Mouse (Mus musculus) ES-Bruce4 (cell line): ENCODE data around the gene Cntnap2. TPM values are rescaled to one million over a fixed set of nuclear protein-coding genes. Genes with fewer than 3 reads are reported as not detected.
"Not testable (repeated sequence)": the region's sequence is repeated elsewhere in the genome, so short reads cannot be mapped to it uniquely, and the experiment has no call there.

Source experiments
- H3K27ac ChIP-seq: 2 replicates; pipeline ENCODE4 v1.5.1; 2012; ENCODE audit warnings: low read length, inconsistent platforms; ENCODE audit not compliant: insufficient read depth
- H3K27me3 ChIP-seq: 2 replicates; pipeline ENCODE4 v1.6.1; 2012; ENCODE audit warnings: mild to moderate bottlenecking, low read length, inconsistent platforms; ENCODE audit not compliant: control insufficient read depth, poor library complexity, insufficient read depth, severe bottlenecking
- H3K36me3 ChIP-seq: 2 replicates; pipeline ENCODE4 v1.6.1; 2012; ENCODE audit warnings: inconsistent platforms, mild to moderate bottlenecking, low read length, moderate library complexity; ENCODE audit not compliant: control insufficient read depth, poor library complexity, insufficient read depth, severe bottlenecking
- H3K4me1 ChIP-seq: one replicate; pipeline ENCODE4 v1.8.1; 2011; ENCODE audit warnings: low read length; ENCODE audit not compliant: control insufficient read depth, insufficient read depth
- H3K4me3 ChIP-seq: 2 replicates; pipeline ENCODE4 v1.5.1; 2011; ENCODE audit warnings: low read depth, mild to moderate bottlenecking, low read length
- H3K9ac ChIP-seq: 2 replicates; pipeline ENCODE4 v1.6.1; 2012; ENCODE audit warnings: low read depth, mild to moderate bottlenecking, inconsistent platforms; ENCODE audit not compliant: poor library complexity, severe bottlenecking
- H3K9me3 ChIP-seq: replicated peaks from 2 replicates; pipeline ENCODE4 v1.6.1; 2012; ENCODE audit warnings: mild to moderate bottlenecking, low read length, inconsistent platforms; ENCODE audit not compliant: control insufficient read depth, poor library complexity, insufficient read depth, severe bottlenecking
- CTCF ChIP-seq: IDR thresholded peaks from one replicate; pipeline ENCODE4 v1.8.1; 2011; ENCODE audit warnings: low read depth, low read length
- EP300 ChIP-seq: IDR thresholded peaks from 2 replicates; pipeline ENCODE4 v1.6.1; 2011; ENCODE audit warnings: low read depth, low read length; ENCODE audit not compliant: insufficient read depth
- POLR2A ChIP-seq: IDR thresholded peaks from one replicate; pipeline ENCODE4 v1.8.1; 2011; ENCODE audit warnings: low read length; ENCODE audit not compliant: insufficient read depth
- polyA plus RNA-seq: library from polyadenylated mRNA; stranded (reverse); fragments of >200 nt; gene quantifications from 2 replicates; pipeline ENCODE4 v1.2.4, GENCODE M21; 2011; ENCODE audit warnings: low read depth; ENCODE audit not compliant: missing spikeins, insufficient read depth, insufficient read length

Gene Cntnap2
- polyA plus RNA-seq, 1 experiment = 4.8 TPM

DNA sequence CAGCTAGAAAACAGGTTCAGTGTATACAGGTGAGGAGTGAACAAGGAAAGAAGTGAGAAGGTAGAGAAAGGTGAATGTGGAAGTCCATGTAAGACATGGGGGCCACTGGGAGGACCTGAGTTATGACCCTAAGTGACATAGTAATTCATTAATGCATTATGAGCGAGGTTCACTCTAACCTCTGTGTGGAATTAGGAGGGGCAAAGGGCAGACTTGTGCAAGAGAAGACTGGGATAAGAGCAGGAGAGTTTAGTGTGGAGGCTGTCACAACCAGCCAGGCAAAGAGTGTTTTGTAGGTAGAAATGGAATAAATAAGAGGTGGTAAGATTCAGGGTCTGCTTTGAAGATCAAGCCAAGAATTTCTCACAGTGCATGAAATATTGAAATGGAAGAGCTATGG lies 2045.8 kb downstream of the Cntnap2 start:
- H3K36me3 ChIP-seq = no peaks in the 10 kb centered on the region
- TF ChIP-seq CTCF (no peak), EP300 (no peak), POLR2A (no peak)
- peaks cover 2% of the 10 kb centered on the region for H3K4me1 ChIP-seq

DNA sequence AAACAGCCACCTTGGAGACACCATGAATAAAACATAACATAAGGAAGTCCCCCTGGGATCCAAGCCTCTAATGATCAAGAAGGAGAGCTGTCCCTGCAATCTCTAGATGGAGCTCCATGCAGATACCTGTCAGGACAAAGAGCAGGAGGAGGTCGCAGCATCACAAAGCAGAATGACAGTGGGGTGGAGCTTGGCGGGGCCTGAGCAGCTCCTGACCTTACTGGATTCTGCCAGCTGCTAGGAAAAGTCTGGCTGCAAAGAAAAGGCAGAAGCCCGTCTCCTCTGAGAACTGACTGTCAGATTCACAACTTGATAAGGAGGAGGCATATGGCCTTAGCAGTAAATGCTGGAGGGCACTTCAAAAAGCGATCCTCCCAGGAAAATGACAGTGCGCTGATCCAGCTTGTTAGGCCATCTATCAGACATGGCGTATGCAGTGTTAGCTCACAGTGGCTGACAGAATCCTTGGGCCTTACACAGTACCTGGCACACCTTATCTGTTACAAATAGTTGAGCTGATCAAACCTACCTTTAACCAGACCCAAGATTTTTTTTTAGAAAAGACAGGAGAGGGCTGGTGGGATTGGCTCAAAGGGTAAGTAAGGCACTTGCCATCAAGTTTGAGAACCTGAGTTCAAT lies 2050.5 kb downstream of the Cntnap2 start:
- H3K4me3 ChIP-seq = no peak overlapping the region
- no peak overlapping the region for H3K9ac ChIP-seq
- no peak overlapping the region for H3K27ac ChIP-seq
- H3K9me3 ChIP-seq = no peaks in the 10 kb centered on the region; the same call in 1 of the 2 replicates
- H3K36me3 ChIP-seq = no peaks in the 10 kb centered on the region
- peaks cover 2% of the 10 kb centered on the region for H3K4me1 ChIP-seq
- no peaks in the 10 kb centered on the region for H3K27me3 ChIP-seq
- no peak for TF ChIP-seq EP300
- no peak for TF ChIP-seq POLR2A
- TF ChIP-seq CTCF = no peak

More for the DNA sequence above, 2045.8 kb downstream of the Cntnap2 start:
- no peak overlapping the region for H3K27ac ChIP-seq
- no peaks in the 10 kb centered on the region for H3K27me3 ChIP-seq
- no peak overlapping the region for H3K9ac ChIP-seq
- H3K4me3 ChIP-seq = no peak overlapping the region
- H3K9me3 ChIP-seq = no peaks in the 10 kb centered on the region

- not testable (repeated sequence) for H3K9ac ChIP-seq, H3K27me3 ChIP-seq, H3K36me3 ChIP-seq
Observed at GRCm38 (mm10) chr6:47134063-47134462, 2074.9 kb downstream of the Cntnap2 start.

DNA sequence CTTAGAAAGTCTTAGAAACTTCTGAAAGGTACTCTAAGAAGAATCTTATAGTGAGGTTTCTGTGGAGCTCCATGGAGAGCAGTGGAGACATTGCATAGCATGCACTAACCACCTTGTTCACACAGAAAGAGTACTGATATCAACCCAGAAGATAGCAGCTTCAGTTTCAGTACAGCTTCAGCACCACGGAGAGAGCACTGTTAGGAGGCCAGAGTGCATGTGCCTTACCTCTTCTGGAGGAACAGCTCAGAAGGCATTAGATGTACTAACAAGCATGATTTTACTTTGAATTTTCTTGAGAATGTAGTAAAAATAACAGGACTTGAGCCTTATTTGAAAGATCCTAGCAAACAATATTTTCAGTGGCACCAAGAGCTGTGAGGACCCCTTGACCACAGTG lies 2093.9 kb downstream of the Cntnap2 start:
- not testable (repeated sequence) for H3K9ac ChIP-seq, H3K36me3 ChIP-seq, H3K4me1 ChIP-seq, H3K27ac ChIP-seq, H3K9me3 ChIP-seq, H3K27me3 ChIP-seq, H3K4me3 ChIP-seq

More at GRCm38 (mm10) chr6:47134063-47134462, 2074.9 kb downstream of the Cntnap2 start:
- not testable (repeated sequence) for H3K4me3 ChIP-seq, H3K9me3 ChIP-seq, H3K27ac ChIP-seq, H3K4me1 ChIP-seq

- not testable (repeated sequence) for H3K9me3 ChIP-seq, H3K27ac ChIP-seq, H3K4me1 ChIP-seq
Observed at GRCm38 (mm10) chr6:47174580-47175294, 2115.6 kb downstream of the Cntnap2 start.

GRCm38 (mm10) chr6:47175356-47176156 lies 2116.4 kb downstream of the Cntnap2 start:
- not testable (repeated sequence) for H3K27ac ChIP-seq, H3K36me3 ChIP-seq, H3K9me3 ChIP-seq, H3K4me3 ChIP-seq, H3K27me3 ChIP-seq, H3K4me1 ChIP-seq, H3K9ac ChIP-seq

More at GRCm38 (mm10) chr6:47174580-47175294, 2115.6 kb downstream of the Cntnap2 start:
- H3K36me3 ChIP-seq, H3K4me3 ChIP-seq, H3K9ac ChIP-seq, H3K27me3 ChIP-seq: not testable (repeated sequence)

DNA sequence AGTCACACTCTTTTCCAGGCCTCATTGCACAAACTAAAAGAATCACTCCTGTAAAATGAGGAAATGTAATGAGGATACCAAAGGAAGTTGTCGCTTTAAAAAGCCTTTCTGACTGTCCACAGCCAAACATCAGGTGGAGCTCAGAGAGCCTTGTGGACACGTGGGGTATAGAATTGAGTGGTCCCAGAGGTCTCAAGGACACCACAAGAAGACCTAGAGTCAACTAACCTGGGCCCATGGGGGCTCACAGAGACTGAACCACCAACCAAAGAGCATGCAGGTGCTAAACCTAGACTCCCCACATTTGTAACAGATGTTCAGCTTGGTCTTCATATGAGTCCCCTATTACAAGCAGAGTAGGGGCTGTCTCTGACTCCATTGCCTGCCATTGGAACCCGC lies 2117.0 kb downstream of the Cntnap2 start:
- H3K9me3 ChIP-seq, H3K27me3 ChIP-seq, H3K9ac ChIP-seq, H3K4me3 ChIP-seq, H3K4me1 ChIP-seq, H3K27ac ChIP-seq, H3K36me3 ChIP-seq: not testable (repeated sequence)

GRCm38 (mm10) chr6:47181372-47181771 lies 2122.2 kb downstream of the Cntnap2 start:
- H3K9me3 ChIP-seq, H3K4me3 ChIP-seq, H3K4me1 ChIP-seq, H3K27me3 ChIP-seq, H3K27ac ChIP-seq, H3K36me3 ChIP-seq, H3K9ac ChIP-seq: not testable (repeated sequence)
